Mouse (Mus musculus) heart, adult 18-20 months (tissue): Measurements from ENCODE around the gene 2210408I21Rik. TPM values are rescaled to one million over a fixed set of nuclear protein-coding genes. Genes with fewer than 3 reads are reported as not detected.

Experiments
- DNase-seq, 2 experiments: peaks; one replicate each; pipeline ENCODE4 v3.0.0; 2021 to 2022; ENCODE audit warnings: mixed read lengths in 1 of 2
- long read RNA-seq, 2 experiments: library from polyadenylated mRNA; stranded (forward); transcript quantifications; one replicate each; pipeline ENCODE4 v2.0.0; 2021
- total RNA-seq, 2 experiments: library from RNA; stranded (reverse); gene quantifications; 2 replicates each; pipeline ENCODE4 v1.2.3; 2021

The 2210408I21Rik gene
- 1 to 10 TPM; 5.0 TPM for total RNA-seq
- long read RNA-seq, experiment 1, partial matches to known transcripts = 2 of 3 reads
- long read RNA-seq, experiment 1, other reads (novel, unspliced or antisense) = 1 of 3 reads
- long read RNA-seq, experiment 2, partial matches to known transcripts = 2 of 4 reads
- long read RNA-seq, experiment 2, other reads (novel, unspliced or antisense) = 0 of 4 reads

DNA sequence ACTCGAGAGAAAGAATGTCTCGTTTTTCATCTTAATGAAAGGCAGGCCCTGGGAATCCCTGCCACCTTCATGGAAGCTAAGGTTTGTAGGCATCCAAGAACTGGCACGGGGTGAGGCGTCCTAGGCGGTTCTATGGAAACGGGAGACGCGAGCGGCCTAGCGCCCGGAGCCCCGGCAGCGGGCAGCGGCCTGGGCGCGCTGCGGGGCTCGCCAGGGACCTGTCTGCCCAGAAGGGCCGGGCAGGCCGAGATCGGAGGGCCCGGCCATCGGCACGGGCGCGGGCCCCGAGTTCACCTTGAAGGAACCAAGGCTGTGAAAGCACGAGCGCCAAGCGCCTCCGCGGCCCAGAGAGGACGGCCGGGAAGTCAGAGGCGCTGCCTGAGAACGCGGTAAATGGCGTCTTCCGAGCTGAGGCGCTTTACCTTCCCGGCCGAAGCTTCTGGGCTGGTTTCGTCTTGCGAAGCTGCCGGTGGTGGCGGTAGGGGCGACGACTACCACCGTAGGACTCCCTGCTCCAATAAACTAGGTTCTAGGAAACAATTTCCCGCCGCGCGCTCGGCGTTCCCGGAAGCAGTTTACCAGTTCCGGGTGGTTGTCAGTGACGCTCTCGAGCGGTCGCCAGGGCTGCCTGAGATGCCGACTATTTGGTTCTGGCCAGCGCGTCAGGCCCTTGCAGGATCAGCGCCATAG lies at the start of gene 2210408I21Rik, which contains the start of gene Slf1:
Gene 2210408I21Rik (plus strand): TSS at position 610 of the 690 bp plus-strand sequence.
Gene Slf1 (minus strand): TSS at position 543 of the 690 bp plus-strand sequence.
- peak; percentile 92 to 94 for DNase-seq

DNA sequence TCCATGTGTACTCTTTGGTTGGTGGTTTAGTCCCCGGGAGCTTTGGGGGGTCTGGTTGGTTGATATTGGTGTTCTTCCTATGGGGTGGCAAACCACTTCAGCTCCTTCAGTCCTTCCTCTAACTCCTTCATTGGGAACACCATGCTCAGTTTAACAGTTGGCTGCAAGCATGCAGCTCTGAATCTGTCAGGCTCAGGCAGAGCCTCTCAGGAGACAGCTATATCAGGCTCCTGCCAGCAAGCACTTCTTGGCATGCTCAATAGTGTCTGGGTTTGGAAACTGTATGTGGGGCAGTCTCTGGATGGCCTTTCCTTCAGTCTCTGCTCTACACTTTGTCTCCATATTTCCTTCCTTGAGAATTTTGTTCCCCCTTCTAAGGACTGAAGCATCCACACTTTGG lies 42.5 kb upstream of the 2210408I21Rik start:
- peak; percentile 5 to 47 for DNase-seq

DNA sequence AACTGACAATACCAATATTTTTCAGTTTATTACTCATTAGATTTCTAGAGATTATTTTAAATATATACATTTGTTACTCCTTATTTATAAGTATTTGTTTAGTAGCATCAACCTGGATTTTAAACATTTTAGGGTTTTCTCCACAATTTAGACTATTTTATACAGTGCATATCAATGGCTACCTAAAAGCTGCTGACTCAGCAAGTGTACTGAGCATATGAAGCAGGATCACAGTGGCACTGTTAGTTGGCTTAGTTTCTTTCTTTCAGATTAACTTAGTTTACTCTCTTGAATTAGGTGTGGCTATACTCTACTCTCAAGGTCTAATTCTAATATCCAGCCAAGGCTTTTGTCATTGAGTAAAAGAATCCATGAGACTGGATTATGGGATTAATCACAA lies 27.6 kb upstream of the 2210408I21Rik start:
- no peak for DNase-seq

- DNase-seq = no peak
Measured at GRCm38 (mm10) chr13:77118695-77119094, 16.6 kb upstream of the 2210408I21Rik start.

- DNase-seq = no peak
Measured at GRCm38 (mm10) chr13:77125159-77125558, 10.2 kb upstream of the 2210408I21Rik start.

- DNase-seq = no peak
Measured at GRCm38 (mm10) chr13:77128240-77128639, 7.1 kb upstream of the 2210408I21Rik start.

- peak; percentile 6 to 13 for DNase-seq
Measured at GRCm38 (mm10) chr13:77131132-77131531, 4.2 kb upstream of the 2210408I21Rik start.

DNA sequence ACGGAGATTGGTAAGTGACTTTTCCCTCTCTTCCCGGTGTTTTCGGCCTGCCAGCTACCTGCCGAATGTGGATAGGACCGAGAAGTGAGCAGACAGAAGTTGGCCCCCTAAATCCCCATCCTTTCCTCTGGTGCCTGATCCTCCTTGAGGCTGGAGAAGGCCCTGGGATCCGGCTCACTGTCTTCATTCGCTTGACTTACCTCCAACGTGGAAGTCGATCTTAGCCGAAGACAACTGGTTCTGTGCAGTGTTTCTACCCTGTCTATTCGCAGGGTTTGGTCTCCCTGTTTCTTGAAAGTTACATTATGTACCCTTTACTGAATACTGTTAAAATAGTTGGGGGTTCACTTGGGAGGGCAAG lies 261 bp downstream of the 2210408I21Rik start:
- DNase-seq = no peak

GRCm38 (mm10) chr13:77140890-77141289 lies 5.5 kb downstream of the 2210408I21Rik start:
- no peak for DNase-seq

GRCm38 (mm10) chr13:77177931-77178330 lies 42.6 kb downstream of the 2210408I21Rik start:
- no peak for DNase-seq

- DNase-seq = no peak
Measured at GRCm38 (mm10) chr13:77190606-77191005, 55.3 kb downstream of the 2210408I21Rik start.

- DNase-seq = no peak
Measured at GRCm38 (mm10) chr13:77192201-77192600, 56.9 kb downstream of the 2210408I21Rik start.

GRCm38 (mm10) chr13:77208764-77209418 lies 73.6 kb downstream of the 2210408I21Rik start:
- no peak for DNase-seq

DNA sequence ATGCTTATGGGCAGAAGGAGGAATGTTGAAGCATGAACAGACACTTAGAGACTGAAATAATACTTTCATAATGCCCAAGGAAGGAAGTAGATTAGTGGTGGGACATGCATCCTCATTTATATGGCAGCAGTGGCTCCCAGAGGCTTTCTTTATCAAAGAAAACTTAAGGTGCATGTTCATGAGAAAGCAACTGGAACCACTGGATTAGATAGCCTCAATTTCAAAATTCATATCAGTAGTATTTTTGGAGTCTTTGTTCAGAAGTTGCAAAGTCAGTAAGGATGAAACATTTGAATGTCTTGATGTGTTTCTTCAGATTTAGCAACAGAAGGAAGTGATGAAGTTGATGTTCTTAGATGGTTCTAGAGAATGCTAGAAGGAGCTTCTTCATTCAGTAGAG lies 77.9 kb downstream of the 2210408I21Rik start:
- DNase-seq = no peak

- DNase-seq = no peak
Measured at GRCm38 (mm10) chr13:77215460-77215859, 80.1 kb downstream of the 2210408I21Rik start.

DNA sequence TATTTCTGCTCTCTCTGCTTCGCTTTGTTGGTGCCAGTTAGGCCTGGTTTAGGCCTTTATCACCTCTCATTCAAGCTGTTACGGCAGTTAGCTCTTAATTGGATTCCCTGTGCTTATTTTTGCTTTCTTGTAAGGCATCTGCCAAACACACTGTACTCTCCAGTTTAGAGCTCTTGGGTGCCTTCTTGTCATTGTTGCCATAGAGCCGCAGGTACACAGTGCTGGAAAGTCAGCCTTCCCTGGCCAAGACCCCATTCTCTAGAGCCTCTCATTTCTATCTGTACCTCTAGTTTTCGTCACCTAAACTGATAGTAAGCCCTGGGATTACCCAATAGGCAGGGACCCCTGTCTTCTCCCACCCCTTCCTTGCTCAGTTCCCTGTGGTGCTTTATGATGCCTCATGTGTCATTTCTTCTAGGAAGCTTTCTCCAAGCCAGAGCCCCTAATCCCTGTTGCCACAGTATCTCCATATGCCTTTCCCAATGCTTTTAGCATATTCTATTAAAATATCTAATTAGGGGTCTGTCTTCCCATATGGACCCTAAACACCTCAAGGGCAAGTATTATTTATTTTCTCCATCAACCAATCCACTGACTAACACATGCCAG lies 82.4 kb downstream of the 2210408I21Rik start:
- no peak for DNase-seq

GRCm38 (mm10) chr13:77221072-77221471 lies 85.7 kb downstream of the 2210408I21Rik start:
- no peak for DNase-seq

DNA sequence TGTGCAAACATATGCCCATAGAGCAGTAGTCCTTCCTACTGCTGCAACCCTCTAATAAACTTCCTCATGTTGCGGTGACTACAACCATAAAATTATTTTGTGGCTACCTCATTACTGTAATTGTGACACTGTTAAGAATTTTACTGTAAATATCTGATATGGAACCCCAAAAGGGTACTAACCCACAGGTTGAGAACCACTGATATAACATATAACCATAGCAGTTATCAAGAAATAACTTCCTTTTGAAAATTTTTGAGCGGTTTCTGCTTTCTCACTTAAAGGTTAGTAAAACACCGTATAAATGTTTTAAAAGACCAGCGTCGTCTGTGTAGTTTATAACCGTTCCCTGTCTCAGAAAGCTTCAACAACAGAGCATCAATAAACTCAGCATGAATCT lies 121.2 kb downstream of the 2210408I21Rik start:
- no peak for DNase-seq

GRCm38 (mm10) chr13:77262715-77263338 lies 127.5 kb downstream of the 2210408I21Rik start:
- DNase-seq = no peak

GRCm38 (mm10) chr13:77263400-77264179 lies 128.2 kb downstream of the 2210408I21Rik start:
- DNase-seq = no peak

GRCm38 (mm10) chr13:77264481-77264880 lies 129.1 kb downstream of the 2210408I21Rik start:
- DNase-seq = no peak
